Mouse (Mus musculus): ENCODE results near the gene Mprip. TPM values are rescaled to one million over a fixed set of nuclear protein-coding genes. Genes with fewer than 3 reads are reported as not detected.
"Not testable (repeated sequence)": the region's sequence is repeated elsewhere in the genome, so short reads cannot be mapped to it uniquely, and the experiment has no call there.

Gene Mprip
- total RNA-seq, 1 experiment from 2014 or later: 226 TPM

DNA sequence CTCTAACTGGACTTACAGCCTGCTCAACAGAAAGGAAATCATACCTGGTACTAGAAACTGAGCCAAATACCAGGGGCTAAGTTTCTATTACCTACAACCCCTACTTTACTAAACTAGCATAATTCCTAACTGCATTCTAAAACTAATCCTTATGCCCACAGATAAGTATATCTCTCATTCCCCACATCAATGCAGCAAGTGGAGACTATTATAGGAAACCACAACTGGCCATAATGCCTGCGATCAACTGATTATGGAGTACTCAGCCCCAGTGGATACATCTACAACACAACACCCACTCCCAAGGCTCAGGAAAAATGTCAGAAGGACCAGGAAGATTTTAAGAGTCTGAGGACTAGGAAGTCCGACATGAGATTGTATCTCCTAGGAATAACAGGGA lies 7.6 kb upstream of the Mprip start:
- DNase-seq: no peak

DNA sequence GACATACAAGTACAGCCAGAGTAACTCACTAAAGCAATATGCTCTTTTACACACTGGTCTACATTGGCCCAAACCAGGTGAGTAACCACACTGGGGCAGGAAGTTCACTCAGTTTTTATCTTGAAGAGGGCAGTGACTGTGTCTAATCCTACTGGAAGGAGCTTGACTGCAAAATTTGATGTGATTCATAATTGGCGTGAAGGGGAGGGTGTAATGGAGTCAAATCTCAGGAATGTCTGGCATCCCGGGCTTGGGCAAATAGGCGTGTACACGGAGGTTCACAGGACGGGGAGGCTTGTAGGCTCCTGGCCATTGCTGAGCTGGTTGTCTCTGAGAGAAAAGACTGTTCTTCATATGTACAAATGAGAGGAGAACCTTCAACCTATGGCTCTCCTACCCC lies 5.8 kb upstream of the Mprip start:
- no peak for DNase-seq

DNA sequence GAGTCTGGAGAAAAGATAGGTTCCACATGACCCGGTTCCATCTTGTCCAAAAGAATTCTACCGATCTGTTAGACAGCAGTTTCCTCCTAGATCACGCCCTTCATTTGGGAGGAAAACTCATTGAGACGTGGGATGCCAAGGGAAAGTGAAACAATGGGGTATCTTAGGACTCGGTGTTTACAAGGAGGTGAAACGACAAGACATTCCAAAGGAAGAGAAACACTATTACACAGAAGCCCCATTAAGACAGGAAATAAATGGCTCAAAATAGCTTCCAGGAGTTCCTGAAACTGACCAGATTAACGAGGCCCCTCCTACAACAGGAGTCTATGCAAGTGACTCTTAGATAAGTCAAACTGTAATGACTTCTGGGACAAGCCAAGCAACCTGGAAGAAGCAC lies 5.1 kb upstream of the Mprip start:
- DNase-seq: no peak

DNA sequence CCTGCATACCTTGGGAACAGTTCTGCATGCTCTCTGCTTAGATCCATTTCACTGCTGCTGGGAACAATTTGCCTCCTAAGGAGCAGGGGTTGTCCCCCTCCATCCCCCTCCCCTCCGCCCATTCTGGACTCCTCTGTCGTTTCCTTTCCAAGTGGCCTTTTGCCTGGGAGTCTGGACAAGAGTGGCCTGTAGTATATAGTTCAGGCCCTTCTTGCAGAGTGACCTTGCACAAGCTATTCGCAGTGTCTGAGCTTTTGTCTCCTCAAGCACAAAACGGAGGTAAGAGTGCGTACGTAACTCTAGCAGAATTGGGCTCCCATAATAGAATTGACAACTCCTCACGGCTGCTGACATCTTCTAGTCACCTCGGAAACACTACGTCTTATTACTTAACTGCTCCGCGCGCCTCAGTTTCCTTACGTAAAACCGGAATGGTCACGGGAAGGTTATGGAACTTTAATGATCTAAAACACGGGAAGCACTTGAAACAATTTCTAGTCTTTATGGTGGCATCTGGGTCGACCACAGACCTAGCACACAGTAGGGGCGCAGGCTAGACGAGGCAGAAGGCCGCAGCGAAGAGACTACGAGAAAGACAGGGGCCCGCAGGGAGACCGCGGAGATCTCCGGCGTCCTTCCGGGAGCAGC lies 620 bp downstream of the Mprip start:
- DNase-seq: peak; percentile 48

DNA sequence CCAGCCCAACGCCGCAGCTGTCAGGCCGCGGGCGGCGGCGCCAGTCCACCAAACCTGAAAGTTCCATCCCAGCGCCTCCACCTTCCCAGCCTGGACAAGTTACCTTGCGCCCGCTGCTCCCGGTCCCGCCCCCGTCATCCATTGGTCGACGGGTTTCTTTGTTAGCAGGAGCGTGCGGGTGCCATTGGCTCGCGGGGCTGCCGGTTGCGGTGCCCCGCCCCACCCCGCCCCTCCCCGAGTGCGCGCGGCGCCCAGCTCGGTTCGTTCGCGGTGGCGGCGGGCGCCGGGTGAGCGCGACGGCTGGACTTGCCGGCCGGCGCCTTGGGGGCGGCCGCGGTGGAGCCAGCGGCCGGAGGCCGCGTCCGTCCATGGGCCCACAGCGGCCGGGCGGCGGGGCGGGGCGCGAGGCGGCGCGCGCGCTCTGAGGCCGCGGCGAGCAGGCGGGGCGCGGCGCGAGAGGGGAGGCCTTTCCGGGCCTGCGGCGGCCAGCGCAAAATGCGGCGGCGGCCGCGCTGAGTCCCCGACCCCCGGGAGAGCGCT lies 1.2 kb downstream of the Mprip start:
- DNase-seq: peak; percentile 98

DNA sequence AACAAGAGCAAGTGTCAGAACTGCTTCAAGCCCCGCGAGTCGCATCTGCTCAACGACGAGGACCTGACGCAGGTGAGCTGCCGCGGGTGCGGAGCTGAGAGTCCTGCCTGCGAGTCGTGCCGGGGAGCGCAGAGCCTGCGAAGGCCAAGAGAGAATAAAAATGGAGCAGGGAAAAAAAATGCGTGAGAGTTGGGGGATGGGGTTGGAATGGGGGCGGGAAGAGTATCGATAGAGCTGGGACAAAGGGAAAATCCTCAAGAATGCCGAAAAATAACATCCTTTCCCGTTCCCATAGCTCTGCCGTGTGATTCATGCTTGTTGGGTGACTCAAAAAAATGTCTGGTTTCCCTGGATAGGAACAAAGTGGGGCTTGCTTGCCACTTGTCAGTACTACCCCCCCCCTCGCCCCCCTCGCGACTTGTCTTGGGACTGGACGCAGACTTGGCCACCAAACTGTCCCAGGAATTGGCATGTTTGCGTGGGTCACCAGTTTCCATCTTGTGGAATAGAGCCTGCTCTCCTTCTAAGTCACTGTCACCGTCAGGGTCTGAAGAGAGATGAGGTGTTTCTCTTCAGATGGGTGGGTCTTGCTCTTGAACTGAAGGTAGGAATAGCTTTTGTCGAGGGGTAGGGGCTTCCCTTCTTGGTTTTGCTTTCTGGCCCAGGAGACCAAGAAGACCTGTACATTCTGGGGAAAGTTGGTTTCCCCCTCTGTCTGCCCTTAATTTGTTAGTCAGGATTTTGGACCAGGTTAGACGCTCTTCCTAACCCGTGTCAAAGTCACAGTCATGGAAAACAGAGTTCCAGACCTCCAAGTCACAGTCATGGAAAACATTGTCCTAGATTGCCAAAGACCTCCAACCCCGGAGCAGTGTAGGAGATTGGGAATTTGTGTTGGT lies 2.0 kb downstream of the Mprip start:
- peak; percentile 34 for DNase-seq

DNA sequence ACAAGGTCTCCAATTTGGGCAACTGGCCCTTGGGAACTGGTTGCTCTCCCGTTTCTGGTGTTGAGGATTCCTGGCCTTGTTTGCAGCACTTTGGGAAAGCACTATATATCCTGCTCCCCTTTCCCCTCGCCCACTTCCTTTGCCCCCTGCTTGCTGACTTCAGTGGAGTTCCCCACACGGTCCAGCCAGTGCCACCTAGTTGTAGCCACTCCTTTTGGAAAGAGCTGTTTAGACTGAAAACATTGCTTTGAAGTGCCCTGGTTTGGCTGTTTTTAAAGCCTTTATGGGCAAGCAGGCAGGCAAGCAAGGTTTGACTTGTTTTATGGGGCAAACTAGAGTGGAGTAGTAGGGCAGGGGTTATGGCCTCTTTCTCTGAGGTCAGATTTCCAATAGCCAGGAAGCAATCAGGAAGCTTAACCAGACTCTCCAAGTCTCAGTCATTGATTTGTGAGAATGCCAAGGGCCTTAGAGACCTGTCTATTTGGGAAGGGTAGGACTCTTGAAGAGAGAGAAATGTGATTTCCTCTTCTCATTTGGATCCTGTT lies 2.7 kb downstream of the Mprip start:
- peak; percentile 20 for DNase-seq

DNA sequence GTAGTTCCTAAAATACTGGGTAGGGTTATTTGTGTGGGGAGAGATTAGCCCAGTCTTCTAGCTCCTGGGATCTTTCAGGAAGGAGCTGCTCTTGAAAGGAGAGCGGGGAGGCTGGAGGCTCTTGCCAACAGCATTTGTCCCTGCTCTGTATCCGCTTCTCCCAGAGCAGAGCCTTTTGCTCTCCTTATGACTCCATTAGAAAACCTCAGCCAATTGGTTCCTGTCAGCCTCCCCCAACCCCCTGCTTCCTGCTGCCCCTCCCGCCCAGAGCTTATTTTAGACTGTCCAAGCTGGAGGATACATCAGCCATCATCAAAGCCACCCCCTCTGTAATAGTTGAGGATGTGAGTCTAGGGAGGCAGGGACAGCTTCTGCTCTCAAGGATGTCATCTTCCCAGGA lies 3.7 kb downstream of the Mprip start:
- DNase-seq: peak; percentile 69

DNA sequence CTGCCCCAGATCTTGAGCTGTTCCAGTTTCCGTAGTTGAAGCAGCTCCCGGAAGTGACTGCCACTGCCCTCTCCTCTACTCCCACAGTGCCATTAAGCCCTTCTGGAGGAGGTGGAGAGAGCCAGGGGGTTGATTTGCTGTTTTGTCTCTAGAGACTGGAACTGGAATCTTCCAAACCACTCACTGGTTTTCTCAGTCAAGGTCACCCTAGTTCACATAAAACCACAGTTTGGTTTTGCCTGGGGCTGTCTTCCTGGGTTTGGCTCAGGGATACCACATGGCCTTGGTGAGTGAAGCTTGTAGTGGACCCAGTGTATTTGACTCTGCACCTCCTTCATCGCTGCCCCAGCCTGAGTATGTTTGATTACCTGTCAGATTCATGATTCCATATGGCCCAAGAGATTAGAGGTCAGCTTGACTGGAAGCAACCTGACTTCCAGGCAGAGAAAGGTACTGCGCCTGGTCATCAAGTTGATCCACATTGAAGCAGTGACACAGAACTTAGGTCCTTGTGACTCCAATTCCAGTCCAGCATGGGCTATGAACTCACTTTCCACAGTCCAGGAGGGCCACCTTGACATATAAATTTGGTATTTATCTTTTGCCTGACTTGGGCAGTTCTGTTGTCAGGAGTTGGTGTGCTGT lies 10.1 kb downstream of the Mprip start:
- peak; percentile 42 for DNase-seq

DNA sequence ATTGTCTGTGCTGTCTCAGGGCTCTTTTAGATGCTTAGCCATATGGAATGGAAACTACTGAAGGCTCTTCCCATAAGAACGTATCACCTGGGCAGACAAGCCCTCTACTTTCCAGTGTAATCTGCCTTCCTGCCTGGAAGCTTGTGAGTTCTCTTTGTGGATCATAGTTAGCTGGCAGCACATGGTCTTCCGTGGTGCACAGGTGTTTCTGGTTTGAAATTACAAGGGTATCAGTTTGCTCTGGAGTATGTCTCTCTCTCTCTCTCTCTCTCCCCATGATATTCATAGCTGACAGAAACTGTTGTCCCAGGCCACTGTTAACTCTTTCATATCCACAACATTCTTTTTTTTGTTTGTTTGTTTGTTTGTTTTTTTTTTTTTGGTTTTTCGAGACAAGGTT lies 12.9 kb downstream of the Mprip start:
- DNase-seq: no peak

DNA sequence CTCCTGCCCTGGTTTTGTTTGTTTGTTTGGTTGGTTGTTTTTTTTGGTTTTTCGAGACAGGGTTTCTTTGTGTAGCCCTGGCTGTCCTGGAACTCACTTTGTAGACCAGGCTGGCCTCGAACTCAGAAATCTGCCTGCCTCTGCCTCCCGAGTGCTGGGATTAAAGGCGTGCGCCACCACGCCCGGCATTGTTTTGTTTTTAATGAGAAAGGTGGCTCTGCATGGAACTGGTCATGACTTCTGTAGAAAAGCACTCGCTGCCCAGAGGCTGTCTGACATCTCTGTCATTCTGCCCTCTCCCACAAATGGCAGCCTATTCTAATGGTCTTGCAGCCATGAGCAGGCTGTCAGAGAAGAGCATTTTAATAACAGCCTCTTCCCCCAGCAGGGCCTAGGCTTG lies 13.6 kb downstream of the Mprip start:
- not testable (repeated sequence) for DNase-seq

DNA sequence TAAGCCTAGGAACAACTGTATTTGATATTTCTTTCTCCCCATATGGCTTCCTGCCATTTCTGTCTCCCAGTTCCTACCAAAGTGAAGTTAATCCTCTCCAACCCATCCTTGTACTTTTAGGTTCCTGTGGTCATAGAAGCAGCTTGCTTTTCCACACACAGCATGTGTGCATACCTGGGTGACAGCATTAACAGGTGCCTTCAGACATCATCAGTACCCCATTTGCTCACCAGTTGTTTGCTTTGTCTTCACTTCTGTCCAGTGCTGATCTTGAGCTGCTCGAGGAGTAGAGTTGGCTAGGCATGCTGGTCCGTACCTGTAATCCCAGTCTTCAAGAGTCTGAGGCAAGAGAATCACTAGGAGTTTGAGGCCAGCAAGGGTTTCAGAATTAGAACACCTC lies 16.7 kb downstream of the Mprip start:
- DNase-seq: no peak

DNA sequence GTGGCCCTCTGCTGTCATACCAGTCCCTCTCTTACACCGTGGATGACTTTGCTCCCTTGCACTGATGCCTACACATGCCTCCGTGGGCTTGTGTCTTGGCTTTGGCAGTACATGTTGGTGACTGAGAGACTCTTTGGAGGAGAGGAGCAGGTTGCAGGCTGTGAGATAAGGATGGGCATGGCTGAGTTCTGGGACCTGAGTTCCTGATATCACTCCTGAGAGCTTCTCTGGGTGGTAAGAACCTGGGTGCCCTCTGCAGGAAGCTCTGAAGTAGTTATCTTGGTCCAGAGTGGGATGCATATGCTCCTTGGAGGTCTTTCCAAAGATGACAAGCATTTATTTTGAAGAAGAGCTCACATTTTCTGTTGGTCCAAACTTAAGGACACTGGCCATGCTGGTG lies 17.6 kb downstream of the Mprip start:
- DNase-seq: no peak

DNA sequence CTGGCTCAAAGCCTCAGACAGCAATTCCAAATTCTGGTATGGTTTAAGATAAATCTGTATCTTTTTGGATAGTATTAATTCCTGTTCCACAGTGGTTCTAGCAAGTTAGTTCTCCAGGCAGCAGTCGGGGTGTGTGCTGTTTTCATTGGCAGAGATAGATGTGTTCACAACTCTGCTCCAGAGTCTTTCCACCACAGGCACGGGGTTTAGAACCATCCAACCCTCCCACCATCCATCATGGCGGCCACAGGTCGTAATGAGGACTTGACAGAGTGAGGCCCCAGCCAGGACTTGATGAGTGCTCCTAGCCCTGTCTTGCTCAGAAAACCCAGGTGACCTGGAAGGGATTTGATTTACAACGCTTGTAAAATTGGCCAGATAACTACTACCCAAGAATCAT lies 19.0 kb downstream of the Mprip start:
- DNase-seq: no peak

DNA sequence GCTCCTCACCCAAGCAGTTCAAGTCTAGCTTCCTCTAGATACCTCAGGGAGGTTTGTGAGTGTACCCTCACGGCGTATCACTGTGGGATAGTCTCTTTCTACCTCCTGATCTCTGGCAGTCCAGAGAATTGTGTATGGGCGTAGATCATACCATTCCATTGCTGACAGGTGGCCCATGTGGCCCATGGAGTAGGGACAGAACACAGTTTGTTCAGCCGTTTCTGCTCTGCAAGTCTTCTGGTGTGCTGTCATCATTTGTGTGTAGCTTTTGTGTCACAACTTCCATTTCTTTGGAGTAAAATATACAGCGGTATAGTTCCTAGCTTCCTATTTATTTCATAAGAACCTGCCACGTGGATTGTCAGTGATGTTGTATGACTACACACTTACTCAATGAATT lies 23.9 kb downstream of the Mprip start:
- no peak for DNase-seq

DNA sequence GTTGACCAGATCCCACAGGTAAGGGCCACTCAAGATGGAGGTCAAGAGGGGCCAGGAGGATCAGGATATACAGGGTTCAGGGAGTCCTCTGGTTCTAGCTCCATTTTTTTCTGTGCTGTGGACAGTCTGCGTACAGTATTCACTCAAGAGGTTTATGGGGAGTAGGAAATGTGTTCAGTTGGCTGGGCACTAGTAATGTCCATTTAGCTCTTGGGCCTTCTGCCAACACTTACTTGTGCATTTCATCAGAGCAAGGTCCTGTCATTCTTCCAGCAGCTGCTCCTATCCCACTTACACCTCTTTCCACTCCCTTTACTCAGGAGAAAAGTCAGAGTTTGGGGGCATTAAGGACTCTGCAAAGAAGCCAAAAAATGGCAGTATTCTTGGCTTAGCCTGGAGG lies 33.4 kb downstream of the Mprip start:
- DNase-seq: peak; percentile 61

DNA sequence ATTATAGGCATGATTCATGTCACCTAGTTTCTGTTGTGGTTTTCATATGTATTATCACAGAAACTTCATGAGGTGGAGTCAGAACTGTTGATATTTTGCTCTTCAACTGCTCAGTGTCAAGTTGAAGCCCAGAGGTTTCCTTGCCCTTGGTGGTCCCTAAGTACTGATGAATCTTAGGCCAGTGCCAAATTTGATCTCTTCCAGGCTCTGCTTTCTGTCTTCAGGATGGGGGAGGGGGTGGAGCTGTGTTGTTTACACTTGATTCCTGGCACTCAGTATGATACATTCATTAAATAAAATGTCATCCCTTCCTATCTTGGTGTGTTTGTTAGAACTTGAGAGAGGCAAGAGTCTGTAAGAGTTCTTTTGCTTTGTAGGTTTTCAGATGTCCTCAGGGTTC lies 34.4 kb downstream of the Mprip start:
- no peak for DNase-seq

DNA sequence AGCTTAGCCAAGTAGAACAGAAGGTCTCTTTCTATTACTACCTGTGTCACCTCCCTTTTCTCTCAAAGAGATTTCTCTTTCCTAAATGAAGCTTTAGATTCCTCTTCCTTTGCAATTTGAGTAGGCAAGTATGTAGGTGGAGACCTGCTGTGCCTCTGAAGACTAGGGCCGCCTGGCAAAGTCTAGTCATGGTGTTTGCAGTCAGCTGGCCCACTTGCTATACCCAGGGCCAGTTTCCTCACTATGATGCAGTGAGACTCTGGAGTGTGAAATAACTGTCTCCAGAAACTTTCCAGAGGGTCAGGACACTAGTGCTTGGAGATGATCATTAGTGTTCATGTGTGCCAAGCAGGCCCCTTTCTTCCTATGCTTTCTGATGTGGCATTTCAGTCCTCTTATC lies 36.5 kb downstream of the Mprip start:
- no peak for DNase-seq

DNA sequence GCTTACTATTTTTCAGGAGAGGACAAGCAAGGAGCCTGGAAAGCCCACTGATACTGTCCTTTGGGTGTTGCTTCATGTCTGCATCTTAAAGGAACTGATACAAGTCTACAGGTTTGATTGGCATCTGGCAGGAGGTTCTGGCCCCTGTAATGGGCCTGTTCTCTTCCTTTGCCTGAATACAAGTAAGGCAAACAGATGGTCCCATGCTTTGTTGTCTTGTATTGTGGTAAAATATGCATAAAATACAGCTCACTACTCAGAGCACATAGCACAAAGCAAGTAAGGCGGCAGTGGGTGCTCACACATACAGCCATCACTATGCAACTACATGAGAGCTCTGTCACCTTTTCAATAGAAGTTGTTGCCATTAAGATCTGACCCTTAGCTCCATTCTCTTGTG lies 39.7 kb downstream of the Mprip start:
- DNase-seq: no peak

DNA sequence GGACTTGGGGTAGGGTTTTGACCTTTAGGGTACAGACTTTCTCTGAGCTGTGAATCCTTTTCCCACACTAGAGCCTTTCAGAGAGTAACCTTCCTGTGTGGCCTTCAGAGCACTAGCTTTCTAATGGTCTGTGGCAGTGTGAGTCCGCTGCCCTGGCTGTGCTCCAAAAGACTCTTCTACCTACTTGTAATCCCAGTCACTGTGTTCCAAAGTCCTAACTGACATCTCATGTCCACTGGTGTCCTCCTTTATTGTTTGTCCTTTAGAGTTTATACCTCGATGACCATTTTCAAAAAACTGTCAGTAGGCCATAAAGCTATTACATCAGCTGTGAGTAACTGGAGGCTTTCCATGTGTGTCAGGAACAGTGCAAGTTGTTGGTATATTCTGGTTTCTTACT lies 44.0 kb downstream of the Mprip start:
- DNase-seq: peak; percentile 66

DNA sequence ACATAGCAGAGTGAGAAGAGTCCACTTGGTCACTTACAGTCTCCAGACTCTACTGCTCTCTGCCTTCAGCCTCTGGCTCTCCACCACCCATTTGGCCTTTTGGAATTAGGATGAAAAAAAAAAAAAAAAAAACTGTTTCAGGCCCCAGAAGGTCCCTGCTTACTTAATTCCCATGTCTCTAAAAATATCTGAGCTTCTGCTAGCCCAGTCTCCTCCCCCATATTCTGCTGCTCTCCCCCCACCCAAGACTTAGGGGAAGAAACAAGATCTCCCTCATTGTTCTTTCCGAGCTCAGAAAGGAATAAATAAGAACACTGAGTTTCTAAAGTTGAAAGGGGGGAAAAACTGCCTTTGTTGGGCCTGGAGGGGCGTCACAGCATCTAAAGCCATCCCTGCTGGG lies 46.4 kb downstream of the Mprip start:
- no peak for DNase-seq

DNA sequence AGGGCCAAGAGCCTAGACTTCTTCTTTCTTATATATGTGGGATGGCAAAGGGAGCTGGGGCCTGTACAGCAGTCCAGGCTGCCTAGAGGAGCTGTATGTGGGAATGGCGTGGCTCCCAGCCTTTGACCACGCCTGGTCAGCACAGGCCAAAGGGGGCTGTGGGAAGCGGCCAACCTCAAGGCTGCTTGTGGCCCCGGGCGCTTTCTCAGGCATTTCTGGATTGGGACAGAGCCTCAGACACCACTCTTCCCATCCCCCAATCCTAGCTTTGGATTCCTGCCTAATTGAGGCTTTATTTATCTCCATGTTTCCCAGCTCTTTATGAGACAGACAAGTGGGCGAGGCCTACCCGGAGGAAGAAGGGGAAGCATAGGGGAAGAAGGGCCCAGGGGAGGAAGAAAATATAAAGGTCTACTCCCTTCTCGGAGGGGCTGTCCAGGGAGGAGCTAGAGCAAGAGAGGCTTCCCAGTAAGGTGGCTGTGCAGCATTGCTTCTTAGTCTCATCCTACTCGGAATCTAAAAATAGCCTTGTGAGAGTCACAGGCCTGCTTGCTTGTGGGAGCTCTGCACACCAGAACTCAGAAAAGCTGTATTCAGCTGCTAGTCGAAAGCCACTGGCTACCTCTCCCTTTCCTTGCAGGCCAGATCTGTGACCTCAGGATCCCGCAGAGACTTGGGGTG lies 47.0 kb downstream of the Mprip start:
- DNase-seq: peak; percentile 41
